In genomic region chr4:110290544-110291095, GRCm38 (mm10) we compare ENCODE assay signal across 9 mouse cellular contexts.
A peak's percentile ranks its signal among the peaks of the same experiment; 100 is the strongest.
DNase-seq lines count a peak whose midpoint lies in the region; ATAC-seq lines count a peak whose summit lies in the region.
"Had no signal": no experiment of that assay in that cellular context is flagged by ENCODE, and none has a peak within 500 bp of the region (broad histone marks: within the 10 kb centered on the region; RNA-seq: fewer than 3 reads in every experiment).

No protein-coding gene starts in this region.

- no peaks in the 10 kb centered on the region for H3K27me3 ChIP-seq in neural tube, embryonic 11.5 days (ENCODE audit: control insufficient read depth, insufficient read depth, low read length)
- H3K27me3 ChIP-seq in hindbrain, embryonic 16.5 days (replicated peaks; ENCODE audit: control insufficient read depth, insufficient read depth, low read length), result no peaks in the 10 kb centered on the region
- H3K27me3 ChIP-seq in heart, embryonic 10.5 days (ENCODE audit: insufficient read depth, poor library complexity, severe bottlenecking), result no peaks in the 10 kb centered on the region
- H3K27me3 ChIP-seq: limb, embryonic 12.5 days had no signal

- H3K9me3 ChIP-seq in neural tube, embryonic 11.5 days (ENCODE audit: control insufficient read depth, low read length), result no peaks in the 10 kb centered on the region
- no peaks in the 10 kb centered on the region for H3K9me3 ChIP-seq in hindbrain, embryonic 16.5 days (ENCODE audit: control insufficient read depth, low read length)
- H3K9me3 ChIP-seq in heart, embryonic 10.5 days, result no peaks in the 10 kb centered on the region
- H3K9me3 ChIP-seq: limb, embryonic 12.5 days had no signal

- no peaks in the 10 kb centered on the region; the same call in 1 of the 2 replicates for H3K4me1 ChIP-seq in neural tube, embryonic 11.5 days (ENCODE audit: control insufficient read depth, insufficient read depth, low read length)
- H3K4me1 ChIP-seq in hindbrain, embryonic 16.5 days (ENCODE audit: control insufficient read depth, insufficient read depth, low read depth, low read length), result no peaks in the 10 kb centered on the region; the same call in 1 of the 2 replicates
- H3K4me1 ChIP-seq in heart, embryonic 10.5 days, result peaks cover 4% of the 10 kb centered on the region; the same call in 1 of the 2 replicates

- WGBS in neural tube, embryonic 11.5 days, result 59% methylated on average over 7 of the region's 7 CpGs
- WGBS in hindbrain, embryonic 16.5 days, result 39% methylated on average over 7 of the region's 7 CpGs
- WGBS in heart, embryonic 10.5 days, result 74% methylated on average over 7 of the region's 7 CpGs

- no peaks in the 10 kb centered on the region for H3K36me3 ChIP-seq in neural tube, embryonic 11.5 days (ENCODE audit: control insufficient read depth, insufficient read depth, low read length)
- H3K36me3 ChIP-seq in hindbrain, embryonic 16.5 days (ENCODE audit: control insufficient read depth, insufficient read depth, low read length), result no peaks in the 10 kb centered on the region
- H3K36me3 ChIP-seq in heart, embryonic 10.5 days, result no peaks in the 10 kb centered on the region
- H3K36me3 ChIP-seq: limb, embryonic 12.5 days had no signal

- H3K9ac ChIP-seq in neural tube, embryonic 11.5 days (ENCODE audit: low read length), result peak overlapping the region; percentile 54; the same call in 1 of the 2 replicates
- peak overlapping the region; percentile 49 for H3K9ac ChIP-seq in hindbrain, embryonic 16.5 days (ENCODE audit: low read depth, low read length)
- H3K9ac ChIP-seq: limb, embryonic 12.5 days had no signal

- peak overlapping the region; percentile 31 for H3K4me3 ChIP-seq in neural tube, embryonic 11.5 days (ENCODE audit: low read depth, low read length)
- peak overlapping the region; percentile 36 for H3K4me3 ChIP-seq in hindbrain, embryonic 16.5 days (ENCODE audit: low read length)
- H3K4me3 ChIP-seq in heart, embryonic 10.5 days, result no peak overlapping the region
- H3K4me3 ChIP-seq: limb, embryonic 12.5 days had no signal

- peak overlapping the region; percentile 35 for H3K4me2 ChIP-seq in neural tube, embryonic 11.5 days (ENCODE audit: low read depth)
- H3K4me2 ChIP-seq in hindbrain, embryonic 16.5 days (ENCODE audit: low read length), result peak overlapping the region; percentile 51
- H3K4me2 ChIP-seq: limb, embryonic 12.5 days had no signal

- peak overlapping the region; percentile 92 for H3K27ac ChIP-seq in neural tube, embryonic 11.5 days (ENCODE audit: low read depth, low read length)
- peak overlapping the region; percentile 77 for H3K27ac ChIP-seq in hindbrain, embryonic 16.5 days (ENCODE audit: low read depth, low read length)
- no peak overlapping the region for H3K27ac ChIP-seq in heart, embryonic 10.5 days
- H3K27ac ChIP-seq: limb, embryonic 12.5 days had no signal

- DNase-seq in neural tube, embryonic 11.5 days (ENCODE audit: low spot score), result peak; percentile 41
- DNase-seq in neural tube, embryonic 10.5 days (ENCODE audit: extremely low spot score, low spot score), result no peak
- peak; percentile 58 for DNase-seq in embryo, embryonic 10.5 days (ENCODE audit: low spot score)
- DNase-seq in retina, postnatal 1 day, result peak; percentile 39
- no peak for DNase-seq in ovary, postnatal 36 days (ENCODE audit: low spot score)
- DNase-seq in heart, embryonic 10.5 days (ENCODE audit: low spot score), result no peak
- DNase-seq in kidney, adult 9 months, result no peak

- no peak for ATAC-seq in neural tube, embryonic 11.5 days (ENCODE audit: insufficient read depth, low FRiP score, low TSS enrichment)
- peak; percentile 37; the same call in 1 of the 2 replicates for ATAC-seq in hindbrain, embryonic 16.5 days

Comparison
In these comparisons a context has a peak if more than half of its experiments do, and no peak if none do; other contexts are left out.
1. DNase-seq: peak in neural tube, embryonic 11.5 days (single experiment), embryo, embryonic 10.5 days (single experiment) and retina, postnatal 1 day (single experiment); none in neural tube, embryonic 10.5 days (single experiment), ovary, postnatal 36 days (single experiment), heart, embryonic 10.5 days (single experiment) and kidney, adult 9 months (single experiment).